Mouse (Mus musculus) intestine, postnatal 0 days (tissue): ENCODE measurements at regions not wholly inside any gene's neighbourhood (a gene's known extent, or its start where the extent isn't known, plus 50 kb on each side); places are given as distances from the start of the nearest gene placed in this dataset.

Source experiments
- ATAC-seq: fragments of 200-750 bp; cut with Nextera tagmentation; 2 replicates; pipeline ENCODE4 v1.8.0; 2017; ENCODE audit warnings: mild to moderate bottlenecking, moderate TSS enrichment, moderate library complexity
- H3K27ac ChIP-seq: fragments of 300-500 bp; sonication (generic); 2 replicates; pipeline ENCODE4 v1.5.1; 2014; ENCODE audit warnings: mild to moderate bottlenecking, low read depth, low read length, moderate library complexity
- H3K27me3 ChIP-seq: fragments of 300-500 bp; sonication (generic); replicated peaks from 2 replicates; pipeline ENCODE4 v1.6.1; 2014; ENCODE audit warnings: low read length, mixed read lengths; ENCODE audit not compliant: control insufficient read depth, insufficient read depth
- H3K36me3 ChIP-seq: fragments of 300-500 bp; sonication (generic); 2 replicates; pipeline ENCODE4 v1.6.1; 2014; ENCODE audit warnings: mild to moderate bottlenecking, moderate library complexity; ENCODE audit not compliant: control insufficient read depth, insufficient read depth
- H3K4me1 ChIP-seq: fragments of 300-500 bp; sonication (generic); replicated peaks from 2 replicates; pipeline ENCODE4 v1.6.1; 2014; ENCODE audit warnings: antibody characterized with exemption, low read length, mixed read lengths; ENCODE audit not compliant: control insufficient read depth, insufficient read depth
- H3K4me2 ChIP-seq: fragments of 300-500 bp; sonication (generic); replicated peaks from 2 replicates; pipeline ENCODE4 v1.6.1; 2014; ENCODE audit warnings: low read depth, mild to moderate bottlenecking, moderate library complexity
- H3K4me3 ChIP-seq: fragments of 300-500 bp; sonication (generic); 2 replicates; pipeline ENCODE4 v1.5.1; 2014; ENCODE audit warnings: low read depth, low read length
- H3K9ac ChIP-seq: fragments of 300-500 bp; sonication (generic); 2 replicates; pipeline ENCODE4 v1.6.1; 2014; ENCODE audit warnings: mild to moderate bottlenecking, low read depth, low read length
- H3K9me3 ChIP-seq: fragments of 300-500 bp; sonication (generic); 2 replicates; pipeline ENCODE4 v1.6.1; 2016; ENCODE audit warnings: mixed run types; ENCODE audit not compliant: control insufficient read depth
- CTCF ChIP-seq: sonication (generic); IDR thresholded peaks from 2 replicates; pipeline ENCODE4 v1.5.1; 2016; ENCODE audit warnings: low read depth, mild to moderate bottlenecking, control low read depth, antibody characterized with exemption, moderate library complexity
- WGBS: fragments of 180-500 bp; shearing (Covaris S2); extraction: QIAGEN DNeasy Blood & Tissue Kit; methylation state at CpG from one replicate; pipeline ENCODE4 v1.1.7; 2014; 5-methylcytosine and 5-hydroxymethylcytosine counted together

DNA sequence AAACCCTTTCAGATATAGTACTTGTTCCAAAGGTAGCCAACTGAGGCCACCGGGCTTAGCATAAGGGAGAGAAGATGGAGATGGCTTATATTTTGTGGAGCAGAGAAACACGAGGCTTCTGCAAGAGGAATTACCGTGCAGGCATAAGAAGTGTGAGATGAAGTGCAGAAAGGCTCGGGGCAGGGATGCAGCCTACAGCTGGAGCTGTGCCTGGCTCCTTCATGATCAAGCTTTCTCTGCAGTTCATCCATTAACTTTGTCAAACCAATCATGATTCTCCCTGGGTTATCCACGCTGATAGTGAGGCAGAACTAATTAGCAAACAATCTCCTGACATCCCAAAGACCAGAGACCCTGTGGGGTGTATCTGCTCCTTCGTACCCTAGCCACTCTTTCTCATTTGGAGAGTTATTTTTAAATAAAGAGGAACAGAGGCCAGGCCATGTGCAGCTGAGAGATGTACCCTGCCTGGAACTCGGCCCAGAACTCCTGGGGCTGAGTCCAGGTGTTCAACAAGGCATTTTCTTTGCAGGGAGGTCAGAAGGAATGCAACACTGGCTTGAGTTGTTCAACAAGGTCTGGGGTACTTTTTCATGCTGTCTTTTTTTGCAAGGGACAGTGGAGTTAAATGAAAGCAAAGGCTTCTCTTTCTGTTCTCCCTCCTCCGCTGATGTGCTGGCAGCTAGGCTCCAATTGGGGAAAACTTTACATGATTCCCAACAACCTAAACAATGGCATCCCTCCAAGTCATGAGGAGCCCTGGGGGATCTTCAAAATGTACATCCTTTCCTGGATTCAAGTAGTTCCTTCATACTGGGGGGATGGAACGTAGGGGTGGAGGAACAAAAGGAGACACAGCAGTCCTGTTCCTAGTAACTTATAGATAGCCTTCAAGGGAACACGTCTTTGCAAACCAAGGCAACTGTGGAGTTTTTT is 610.4 kb upstream of the Fam92a start:
- Histone ChIP-seq H3K36me3 (no peaks in the 10 kb centered on the region), H3K4me2 (no peak overlapping the region), H3K4me1 (no peaks in the 10 kb centered on the region), H3K27ac (no peak overlapping the region), H3K27me3 (no peaks in the 10 kb centered on the region), H3K9me3 (no peaks in the 10 kb centered on the region), H3K9ac (no peak overlapping the region), H3K4me3 (no peak overlapping the region)
- TF ChIP-seq CTCF = no peak
- ATAC-seq = no peak
- 50% methylated on average over 10 of the region's 10 CpGs for WGBS

DNA sequence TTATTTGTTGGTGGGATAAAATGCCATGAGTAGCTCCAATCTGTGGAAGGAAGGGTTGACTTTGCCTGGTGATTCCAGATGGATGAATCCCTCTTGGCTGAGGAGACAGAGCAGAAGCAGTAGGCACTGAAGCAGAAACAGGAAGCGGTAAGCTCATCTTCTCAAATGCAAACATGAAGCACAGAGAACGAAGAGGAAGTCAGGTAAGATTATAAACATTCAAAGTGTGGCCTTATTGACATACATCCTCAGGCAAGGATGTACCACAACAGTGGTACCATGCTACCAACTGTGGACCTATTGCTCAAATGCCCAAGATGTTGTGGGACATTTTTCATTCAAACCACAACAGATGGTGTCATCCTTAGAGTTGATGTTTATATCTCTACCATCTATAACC is 608.4 kb upstream of the Fam92a start:
- whole genome bisulfite sequencing = 87% methylated on average over 2 of the region's 2 CpGs
- ATAC-seq = no peak
- no peak overlapping the region for H3K4me3 ChIP-seq
- H3K4me2 ChIP-seq = no peak overlapping the region
- H3K9me3 ChIP-seq = no peaks in the 10 kb centered on the region
- no peaks in the 10 kb centered on the region for H3K36me3 ChIP-seq
- no peaks in the 10 kb centered on the region for H3K4me1 ChIP-seq
- TF ChIP-seq CTCF = no peak
- no peak overlapping the region for H3K27ac ChIP-seq
- H3K9ac ChIP-seq = no peak overlapping the region
- no peaks in the 10 kb centered on the region for H3K27me3 ChIP-seq

DNA sequence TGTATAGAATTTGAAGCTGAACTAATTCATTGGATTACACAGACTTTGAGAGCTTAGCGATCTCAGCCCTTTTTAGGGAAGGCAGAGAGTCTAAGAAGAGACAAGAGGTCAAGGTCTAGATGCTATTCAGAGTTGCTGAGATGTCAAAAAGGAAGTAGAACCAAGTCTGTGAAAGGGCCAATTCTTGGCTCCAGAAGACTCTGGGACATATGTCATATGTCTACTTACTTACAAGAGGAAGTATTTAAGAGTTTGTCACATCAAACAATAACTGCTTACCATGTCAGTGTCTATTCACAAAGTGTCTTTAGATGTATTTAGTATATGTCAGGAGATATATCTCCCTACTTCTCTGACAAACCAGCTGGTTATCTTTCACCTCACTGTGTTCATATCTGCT is 607.4 kb upstream of the Fam92a start:
- H3K4me1 ChIP-seq = no peaks in the 10 kb centered on the region
- H3K9me3 ChIP-seq = no peaks in the 10 kb centered on the region
- WGBS = 79% methylated on average over 1 of the region's 1 CpGs
- no peaks in the 10 kb centered on the region for H3K27me3 ChIP-seq
- H3K27ac ChIP-seq = no peak overlapping the region
- no peak for TF ChIP-seq CTCF
- H3K4me2 ChIP-seq = no peak overlapping the region
- no peak overlapping the region for H3K4me3 ChIP-seq
- no peaks in the 10 kb centered on the region for H3K36me3 ChIP-seq
- no peak overlapping the region for H3K9ac ChIP-seq
- no peak for ATAC-seq

DNA sequence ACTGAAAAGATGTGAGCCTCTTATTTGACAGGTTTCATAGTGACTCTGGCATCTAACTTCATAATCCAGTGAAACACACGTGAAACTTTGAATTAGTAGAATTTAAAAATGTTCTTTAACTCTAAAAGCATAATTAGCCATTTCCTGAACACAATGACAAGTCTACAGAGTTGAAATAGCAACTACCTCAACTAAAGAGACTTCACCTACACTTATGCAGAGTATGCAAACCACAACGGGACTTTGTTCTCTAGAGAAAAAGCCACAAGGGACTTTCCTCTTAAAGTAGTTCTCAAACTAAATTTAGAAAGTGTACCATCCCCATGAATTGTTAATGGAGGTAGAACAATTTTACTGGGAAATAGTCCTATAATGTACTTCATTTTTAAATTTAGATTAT is 606.3 kb upstream of the Fam92a start:
- H3K9ac ChIP-seq = no peak overlapping the region
- H3K4me1 ChIP-seq = no peaks in the 10 kb centered on the region
- no peaks in the 10 kb centered on the region for H3K27me3 ChIP-seq
- no peak overlapping the region for H3K4me2 ChIP-seq
- no peak overlapping the region for H3K4me3 ChIP-seq
- H3K27ac ChIP-seq = no peak overlapping the region
- H3K9me3 ChIP-seq = no peaks in the 10 kb centered on the region
- no peak for ATAC-seq
- 71% methylated on average over 2 of the region's 2 CpGs for WGBS
- no peak for TF ChIP-seq CTCF
- no peaks in the 10 kb centered on the region for H3K36me3 ChIP-seq

DNA sequence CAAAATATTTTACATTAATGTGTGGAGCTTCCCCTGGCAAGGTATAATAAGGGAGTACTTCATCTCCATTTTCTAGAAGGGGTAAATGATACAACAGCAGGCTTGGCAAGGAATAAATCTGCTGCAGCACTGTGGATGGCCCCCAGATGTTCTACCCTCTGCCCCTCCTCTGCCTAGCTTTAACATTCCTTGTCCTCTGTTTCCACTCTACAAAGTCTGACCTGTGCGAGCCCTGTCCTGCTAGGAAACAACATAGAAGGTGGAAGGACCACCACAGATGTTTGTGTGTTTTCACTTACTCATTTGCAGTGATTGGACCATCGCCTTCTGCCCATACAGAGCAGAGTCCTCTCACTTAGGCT is 604.4 kb upstream of the Fam92a start:
- Histone ChIP-seq H3K4me3 (no peak overlapping the region), H3K4me1 (no peaks in the 10 kb centered on the region), H3K9me3 (no peaks in the 10 kb centered on the region), H3K27ac (no peak overlapping the region), H3K36me3 (no peaks in the 10 kb centered on the region), H3K4me2 (no peak overlapping the region), H3K9ac (no peak overlapping the region), H3K27me3 (no peaks in the 10 kb centered on the region)
- no peak for ATAC-seq
- WGBS = 84% methylated on average over 2 of the region's 2 CpGs
- no peak for TF ChIP-seq CTCF

DNA sequence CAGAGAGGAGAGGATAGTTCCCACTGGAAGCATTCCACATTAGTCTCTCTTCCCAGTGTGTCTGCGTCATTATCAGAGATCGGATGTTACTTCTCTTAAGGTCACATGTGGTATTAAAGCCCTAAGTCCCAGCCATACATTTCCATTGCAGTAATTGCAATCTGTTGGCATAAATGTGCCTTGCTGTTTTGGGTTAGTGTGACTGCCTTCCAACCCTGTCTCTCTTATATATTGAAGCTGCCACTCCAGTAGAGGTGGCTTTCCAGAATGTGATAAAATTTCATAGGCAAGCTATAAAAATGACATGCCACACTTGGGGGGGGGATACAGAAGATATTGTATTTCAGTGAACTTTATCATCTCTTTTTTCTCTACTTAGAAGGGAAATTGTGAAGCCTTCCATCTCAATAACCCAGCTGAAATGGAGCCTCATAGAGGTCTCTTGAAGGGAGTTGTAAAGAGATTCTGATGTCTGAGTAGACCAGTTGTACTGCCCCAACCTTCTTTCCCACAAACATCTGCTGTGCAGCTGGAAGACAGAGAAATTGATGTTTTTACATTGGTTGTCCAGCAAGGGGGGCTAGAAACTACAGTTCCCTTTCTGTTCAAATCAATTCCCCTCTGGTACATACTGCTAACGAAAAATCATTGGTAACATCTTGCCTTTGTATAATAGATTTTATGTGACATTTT is 603.9 kb upstream of the Fam92a start:
- no peaks in the 10 kb centered on the region for H3K9me3 ChIP-seq
- peak; percentile 43 for TF ChIP-seq CTCF
- H3K27ac ChIP-seq = no peak overlapping the region
- H3K9ac ChIP-seq = no peak overlapping the region
- no peak overlapping the region for H3K4me3 ChIP-seq
- H3K4me2 ChIP-seq = no peak overlapping the region
- no peaks in the 10 kb centered on the region for H3K27me3 ChIP-seq
- H3K36me3 ChIP-seq = no peaks in the 10 kb centered on the region
- H3K4me1 ChIP-seq = no peaks in the 10 kb centered on the region
- ATAC-seq = no peak
- WGBS = 85% methylated on average over 3 of the region's 3 CpGs
